11 mouse cellular contexts compared by ENCODE assay signal in genomic region chr11:108935128-108935868, GRCm38 (mm10). TPM values are rescaled to one million over a fixed set of nuclear protein-coding genes. Genes with fewer than 3 reads are reported as not detected.
DNase-seq lines count a peak whose midpoint lies in the region; ATAC-seq lines count a peak whose summit lies in the region.
"Had no signal": no experiment of that assay in that cellular context is flagged by ENCODE, and none has a peak within 500 bp of the region (broad histone marks: within the 10 kb centered on the region; RNA-seq: fewer than 3 reads in every experiment).

No protein-coding gene starts in this region.

- H3K36me3 ChIP-seq in kidney, embryonic 15.5 days: peaks cover 80% of the 10 kb centered on the region
- peaks cover 15% of the 10 kb centered on the region for H3K36me3 ChIP-seq in hindbrain, embryonic 11.5 days (ENCODE audit: control insufficient read depth, insufficient read depth, low read length)
- H3K36me3 ChIP-seq in midbrain, embryonic 13.5 days: peaks cover 67% of the 10 kb centered on the region
- H3K36me3 ChIP-seq in liver, embryonic 12.5 days: peaks cover 21% of the 10 kb centered on the region; the same call in 1 of the 2 replicates

- H3K27me3 ChIP-seq in kidney, embryonic 15.5 days: no peaks in the 10 kb centered on the region
- no peaks in the 10 kb centered on the region for H3K27me3 ChIP-seq in hindbrain, embryonic 11.5 days (ENCODE audit: control insufficient read depth, insufficient read depth, low read length)
- no peaks in the 10 kb centered on the region for H3K27me3 ChIP-seq in midbrain, embryonic 13.5 days
- H3K27me3 ChIP-seq in liver, embryonic 12.5 days (replicated peaks): no peaks in the 10 kb centered on the region

- DNase-seq in kidney, postnatal 10 days: peak; percentile 16
- DNase-seq in embryo, embryonic 11 days: peak; percentile 71
- peak; percentile 57 for DNase-seq in hindbrain, embryonic 11.5 days (ENCODE audit: low spot score)
- DNase-seq in right cerebral cortex, postnatal 4 days: no peak
- DNase-seq in cerebellum, postnatal 25 days: no peak
- DNase-seq: cerebellum, postnatal 36 days; kidney, adult 11 months; thymus, postnatal 36 days had no signal

- peaks cover 25% of the 10 kb centered on the region for H3K4me1 ChIP-seq in kidney, embryonic 15.5 days
- H3K4me1 ChIP-seq in hindbrain, embryonic 11.5 days (replicated peaks; ENCODE audit: control insufficient read depth, insufficient read depth, low read length): peaks cover 19% of the 10 kb centered on the region
- H3K4me1 ChIP-seq in midbrain, embryonic 13.5 days (replicated peaks): peaks cover 84% of the 10 kb centered on the region
- H3K4me1 ChIP-seq in liver, embryonic 12.5 days: no peaks in the 10 kb centered on the region

- H3K9me3 ChIP-seq in kidney, embryonic 15.5 days (replicated peaks): no peaks in the 10 kb centered on the region
- no peaks in the 10 kb centered on the region for H3K9me3 ChIP-seq in hindbrain, embryonic 11.5 days (ENCODE audit: control insufficient read depth, low read length)
- H3K9me3 ChIP-seq in midbrain, embryonic 13.5 days: no peaks in the 10 kb centered on the region
- no peaks in the 10 kb centered on the region for H3K9me3 ChIP-seq in liver, embryonic 12.5 days (replicated peaks)

- WGBS in kidney, embryonic 15.5 days: 59% methylated on average over 18 of the region's 18 CpGs
- WGBS in hindbrain, embryonic 11.5 days: 38% methylated on average over 17 of the region's 18 CpGs
- 7% methylated on average over 18 of the region's 18 CpGs for WGBS in midbrain, embryonic 13.5 days
- WGBS in liver, embryonic 12.5 days (ENCODE audit: insufficient replicate concordance): 76% methylated on average over 18 of the region's 18 CpGs

- no peak overlapping the region for H3K4me2 ChIP-seq in kidney, embryonic 15.5 days
- H3K4me2 ChIP-seq in hindbrain, embryonic 11.5 days (replicated peaks; ENCODE audit: low read depth, low read length): no peak overlapping the region
- peak overlapping the region; percentile 28 for H3K4me2 ChIP-seq in midbrain, embryonic 13.5 days (replicated peaks)
- H3K4me2 ChIP-seq in liver, embryonic 12.5 days: no peak overlapping the region

- no peak overlapping the region for H3K27ac ChIP-seq in kidney, embryonic 15.5 days
- H3K27ac ChIP-seq in hindbrain, embryonic 11.5 days (ENCODE audit: low read depth, low read length): peak overlapping the region; percentile 76
- H3K27ac ChIP-seq in midbrain, embryonic 13.5 days: peak overlapping the region; percentile 83
- no peak overlapping the region for H3K27ac ChIP-seq in liver, embryonic 12.5 days

- H3K4me3 ChIP-seq in kidney, embryonic 15.5 days (replicated peaks): no peak overlapping the region
- 0 out of 2 replicates have a peak overlapping the region, but pooled peaks have one; percentile 14 for H3K4me3 ChIP-seq in hindbrain, embryonic 11.5 days (ENCODE audit: low read depth, low read length)
- no peak overlapping the region for H3K4me3 ChIP-seq in midbrain, embryonic 13.5 days (replicated peaks)
- no peak overlapping the region for H3K4me3 ChIP-seq in liver, embryonic 12.5 days

- no peak for ATAC-seq in kidney, embryonic 15.5 days (replicated peaks; ENCODE audit: low FRiP score)
- peak; percentile 74 for ATAC-seq in hindbrain, embryonic 11.5 days (ENCODE audit: low FRiP score)
- ATAC-seq in midbrain, embryonic 13.5 days: peak; percentile 92
- no peak for ATAC-seq in liver, embryonic 12.5 days

- H3K9ac ChIP-seq in kidney, embryonic 15.5 days: no peak overlapping the region
- H3K9ac ChIP-seq in hindbrain, embryonic 11.5 days (ENCODE audit: low read depth, low read length): no peak overlapping the region
- H3K9ac ChIP-seq in midbrain, embryonic 13.5 days (replicated peaks): 0 out of 2 replicates have a peak overlapping the region, but pooled peaks have one; percentile 19
- no peak overlapping the region for H3K9ac ChIP-seq in liver, embryonic 12.5 days

RNA-seq across cellular contexts. Expression of gene Axin2, which starts 15.1 kb away (rescaled TPM):
- polyA plus RNA-seq in kidney, embryonic 15.5 days (2015; fragmentation: Nextera tagmentation; extraction: Ambion mirVana): 5.8 and 7.0 TPM in 2 replicates
- polyA plus RNA-seq in hindbrain, embryonic 11.5 days (2014; fragmentation: Nextera tagmentation; extraction: Ambion mirVana): 20.1 and 26.5 TPM in 2 replicates
- 15.4 and 17.2 TPM in 2 replicates for polyA plus RNA-seq in midbrain, embryonic 13.5 days (2015; fragmentation: Nextera tagmentation; extraction: Ambion mirVana)
- 0.41 and 0.85 TPM in 2 replicates for polyA plus RNA-seq in liver, embryonic 12.5 days (2016; fragmentation: Nextera tagmentation; extraction: Ambion mirVana)

Comparison
In these comparisons a context has a peak if more than half of its experiments do, and no peak if none do; other contexts are left out.
1. DNase-seq: peak in kidney, postnatal 10 days (single experiment), embryo, embryonic 11 days (single experiment) and hindbrain, embryonic 11.5 days (single experiment); none in right cerebral cortex, postnatal 4 days (single experiment) and cerebellum, postnatal 25 days (0 of 2).
2. ATAC-seq: peak in hindbrain, embryonic 11.5 days (single experiment) and midbrain, embryonic 13.5 days (single experiment); none in kidney, embryonic 15.5 days (single experiment) and liver, embryonic 12.5 days (single experiment).
3. H3K27ac ChIP-seq: peak in hindbrain, embryonic 11.5 days (single experiment) and midbrain, embryonic 13.5 days (single experiment); none in kidney, embryonic 15.5 days (single experiment) and liver, embryonic 12.5 days (single experiment).